Mouse (Mus musculus) lung, postnatal 36 days (tissue): ENCODE results near the gene Calr4.

ENCODE experiments used
- DNase-seq: peaks from one replicate; pipeline ENCODE4 v3.0.0; 2022; ENCODE audit warnings: mixed read lengths

The Calr4 gene

DNA sequence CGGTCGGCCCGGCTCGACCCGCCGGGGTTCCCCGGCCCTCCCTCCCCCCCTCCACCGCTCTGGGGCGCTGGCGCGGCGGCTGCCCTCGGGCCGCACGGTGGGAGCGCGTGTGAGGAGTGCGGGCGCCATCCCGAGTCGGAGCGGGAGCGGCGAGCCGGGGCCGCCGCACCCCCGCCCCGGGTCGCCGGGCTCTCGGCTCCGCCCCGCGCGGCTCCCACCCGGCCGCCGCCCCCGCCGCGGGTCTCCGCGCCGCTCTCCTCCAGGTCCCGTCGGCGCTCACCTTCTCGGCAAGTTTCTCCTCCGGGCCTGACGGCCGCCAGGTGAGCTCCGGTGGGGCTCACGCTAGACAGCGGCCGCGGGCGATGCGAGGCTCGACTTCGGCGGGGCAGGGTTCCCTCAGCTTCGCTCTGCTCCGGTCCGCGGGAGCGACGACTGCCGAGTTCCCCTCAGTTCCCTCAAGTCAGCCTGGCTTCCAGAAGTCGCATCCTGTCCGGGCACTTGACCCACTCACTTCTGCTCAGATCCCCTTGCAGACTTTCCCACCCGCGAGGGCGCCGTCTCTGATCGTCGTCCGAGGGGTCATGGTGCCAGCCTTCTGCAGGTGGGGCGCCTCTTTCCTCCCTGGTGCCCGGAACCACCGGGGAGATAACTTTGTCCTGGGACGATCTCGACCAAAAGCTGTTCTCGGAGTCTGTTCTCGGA, 46.3 kb downstream of the Calr4 start:
- peak; percentile 27 for DNase-seq

DNA sequence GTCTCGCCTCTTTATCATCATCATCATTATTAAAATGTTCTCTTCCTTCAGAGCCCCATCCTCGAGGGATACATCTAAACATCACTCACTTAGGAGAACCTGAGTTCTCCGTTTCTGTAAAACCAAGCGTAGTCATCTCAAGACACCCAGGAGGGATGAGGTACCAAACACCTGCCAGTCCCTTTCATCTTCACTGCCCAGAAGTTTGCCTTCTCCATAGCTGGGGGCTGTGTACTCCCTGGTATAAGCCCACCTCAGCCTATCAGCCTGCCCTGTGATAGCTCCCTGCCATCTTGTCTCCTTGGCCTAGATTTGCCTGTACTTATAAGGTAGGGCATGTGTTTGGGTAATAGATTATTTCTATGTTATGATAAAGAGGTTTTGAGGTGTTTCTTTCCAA, 46.9 kb downstream of the Calr4 start:
- no peak for DNase-seq

DNA sequence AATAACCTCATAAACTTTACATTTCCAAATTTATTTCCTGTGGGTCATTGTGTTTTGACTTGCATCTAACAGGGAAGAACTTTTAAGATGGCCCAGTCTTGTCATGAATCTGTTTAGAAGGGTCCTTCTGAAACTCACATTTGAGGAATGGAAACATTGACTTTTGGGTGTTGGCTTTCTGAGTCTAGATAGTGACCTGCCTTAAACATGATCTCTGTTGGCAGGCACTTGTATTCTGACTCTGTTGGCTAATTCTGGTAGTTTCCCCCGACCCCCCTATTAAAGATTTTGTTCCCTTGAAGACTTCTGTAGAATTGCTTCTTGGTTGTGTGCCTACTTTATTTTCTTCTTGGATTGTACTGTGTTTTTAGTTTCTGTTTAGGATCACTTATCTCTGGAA, 47.7 kb downstream of the Calr4 start:
- no peak for DNase-seq

DNA sequence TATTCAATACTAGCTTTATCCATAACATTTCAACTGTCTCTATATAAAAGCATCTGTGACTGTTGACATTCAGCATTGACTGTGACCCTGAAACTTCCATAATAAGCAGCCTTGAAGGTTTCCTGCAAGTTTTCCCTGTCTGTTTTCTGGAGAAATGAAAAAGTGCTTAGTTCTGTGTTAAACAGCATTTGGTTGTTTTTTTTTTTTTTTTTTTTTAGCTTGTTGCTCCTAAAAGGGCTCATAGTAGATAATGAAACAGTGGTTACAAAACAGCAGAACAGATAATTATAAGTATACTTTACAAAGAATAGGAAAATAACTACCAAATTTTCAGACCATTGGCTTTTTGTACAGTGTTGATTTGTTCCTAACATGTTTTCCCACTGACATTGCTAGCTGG, 60.3 kb downstream of the Calr4 start:
- DNase-seq, result no peak

DNA sequence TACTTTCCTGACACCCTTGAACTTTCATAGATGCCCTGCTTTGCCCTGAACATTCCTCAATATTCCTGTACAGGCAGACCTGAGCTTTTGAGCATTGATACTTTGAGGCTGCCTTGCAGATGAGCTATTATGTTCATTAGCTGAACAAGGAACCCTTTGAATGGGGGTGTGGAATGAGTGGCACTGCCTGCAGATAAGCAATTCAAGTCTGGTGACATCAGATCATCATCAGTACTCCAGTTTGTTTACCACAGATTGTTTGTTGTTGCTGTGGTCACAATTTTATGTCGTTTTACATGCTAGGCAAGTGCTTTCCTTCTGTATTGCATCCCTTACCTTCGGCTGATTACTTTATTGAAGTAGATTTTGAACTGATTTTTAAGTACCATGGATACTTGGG, 62.2 kb downstream of the Calr4 start:
- DNase-seq, result no peak

DNA sequence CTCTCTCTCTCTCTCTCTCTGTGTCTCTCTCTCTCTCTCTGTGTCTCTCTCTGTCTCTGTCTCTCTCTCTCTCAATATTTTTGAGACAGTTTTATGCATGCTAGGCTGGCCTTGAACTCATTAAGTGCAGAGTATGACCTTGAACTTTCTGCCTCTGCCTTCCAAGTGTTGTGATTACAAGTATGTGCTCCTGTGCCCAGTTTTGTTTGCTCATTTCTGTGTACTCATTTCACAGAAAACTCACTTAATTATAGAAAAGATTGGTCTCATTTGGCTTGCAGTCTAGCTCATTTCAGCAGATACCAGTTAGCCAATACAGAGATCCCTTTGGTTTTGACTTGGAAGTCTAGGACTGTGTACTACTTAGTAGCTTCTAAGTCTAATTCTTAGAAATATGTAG, 64.9 kb downstream of the Calr4 start:
- no peak for DNase-seq
